Mouse (Mus musculus): ENCODE results near the gene Ralgps1.

DNA sequence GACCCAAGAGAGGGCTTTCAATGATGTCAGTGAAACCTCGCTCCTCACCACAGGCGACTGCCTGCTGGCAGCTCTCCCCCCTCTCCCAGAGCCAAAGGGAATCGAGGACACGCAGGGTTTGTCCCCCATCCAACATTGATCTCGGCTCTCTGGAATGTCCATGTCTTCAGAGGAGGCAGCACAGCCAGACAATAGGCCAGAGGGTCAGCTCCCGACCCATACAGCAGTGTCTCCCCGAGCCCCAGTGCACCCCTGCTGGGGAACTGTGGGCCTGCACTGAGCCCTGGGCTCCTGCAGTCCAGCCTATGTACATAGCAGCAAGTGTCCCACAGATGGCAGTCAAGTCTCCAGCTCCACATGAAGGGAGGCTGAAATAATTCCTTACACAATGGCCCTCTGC is 54.8 kb downstream of the Ralgps1 start:
- peak in 2 of 3 experiments; percentile 14 to 43; a peak in 3 of 6 replicates for TF ChIP-seq CTCF (IDR thresholded peaks at IDR 0.05 in 2 of 3, conservative IDR thresholded peaks at IDR 0.05 in 1 of 3; ENCODE audit: control insufficient read depth in 1 of 3, insufficient read depth in 1 of 3, low read depth in 2 of 3, low read length in 3 of 3, poor library complexity in 1 of 3, severe bottlenecking in 1 of 3)
- TF ChIP-seq POLR2AphosphoS2 (IDR thresholded peaks at IDR 0.05; ENCODE audit: low read length): no peak
- no peak for TF ChIP-seq POLR2A (IDR thresholded peaks at IDR 0.05; ENCODE audit: control insufficient read depth in 1 of 2, insufficient read depth in 1 of 2, low read depth in 1 of 2, low read length in 2 of 2, poor library complexity in 1 of 2)
- TF ChIP-seq HCFC1 (IDR thresholded peaks at IDR 0.05; ENCODE audit: low read depth, low read length): no peak
- no peak for TF ChIP-seq MXI1 (IDR thresholded peaks at IDR 0.05; ENCODE audit: low read depth, low read length)
- no peak for TF ChIP-seq POLR2AphosphoS5 (IDR thresholded peaks at IDR 0.05; ENCODE audit: borderline replicate concordance, low read depth, low read length)
- no peak for TF ChIP-seq ELF1 (IDR thresholded peaks at IDR 0.05; ENCODE audit: low read depth, low read length)
- no peak for TF ChIP-seq GABPA (IDR thresholded peaks at IDR 0.05; ENCODE audit: low read depth, low read length)
- TF ChIP-seq MEF2A (IDR thresholded peaks at IDR 0.05; ENCODE audit: extremely low read depth, insufficient replicate concordance, low read depth, low read length, poor library complexity, severe bottlenecking): no peak
- no peak for TF ChIP-seq CHD2 (IDR thresholded peaks at IDR 0.05; ENCODE audit: low read length)
- TF ChIP-seq ZMIZ1 (IDR thresholded peaks at IDR 0.05; ENCODE audit: low read depth, low read length): no peak
- no peak for TF ChIP-seq MAFK (IDR thresholded peaks at IDR 0.05; ENCODE audit: borderline replicate concordance, low read depth, low read length)

Data from MEL (cell line).